Mouse (Mus musculus) fibroblast of lung, adult 2 months (primary cell): ENCODE measurements around the gene Senp3.
A peak's percentile ranks its signal among the peaks of the same experiment; 100 is the strongest.
"Not testable (repeated sequence)": the region's sequence is repeated elsewhere in the genome, so short reads cannot be mapped to it uniquely, and the experiment has no call there.

Source experiments
- DNase-seq: peaks from one replicate; pipeline ENCODE4 v3.0.0-alpha.2; 2011; ENCODE audit warnings: low read depth

Gene Senp3

GRCm38 (mm10) chr11:69681314-69682208 lies at the start of gene Senp3:
Gene Senp3 (minus strand): TSS chr11:69682084.
- peak; percentile 86 for DNase-seq

GRCm38 (mm10) chr11:69731408-69731807 lies 49.5 kb upstream of the Senp3 start:
- DNase-seq = not testable (repeated sequence)

- DNase-seq = no peak
Measured at GRCm38 (mm10) chr11:69729063-69729462, 47.2 kb upstream of the Senp3 start.

GRCm38 (mm10) chr11:69725951-69726350 lies 44.1 kb upstream of the Senp3 start:
- no peak for DNase-seq

- no peak for DNase-seq
Measured at GRCm38 (mm10) chr11:69723074-69723473, 41.2 kb upstream of the Senp3 start.

- no peak for DNase-seq
Measured at GRCm38 (mm10) chr11:69720852-69721251, 39.0 kb upstream of the Senp3 start.

GRCm38 (mm10) chr11:69719423-69719822 lies 37.5 kb upstream of the Senp3 start:
- no peak for DNase-seq

- no peak for DNase-seq
Measured at GRCm38 (mm10) chr11:69718661-69719060, 36.8 kb upstream of the Senp3 start.

GRCm38 (mm10) chr11:69716953-69717352 lies 35.1 kb upstream of the Senp3 start:
- no peak for DNase-seq

- no peak for DNase-seq
Measured at GRCm38 (mm10) chr11:69715929-69716328, 34.0 kb upstream of the Senp3 start.

GRCm38 (mm10) chr11:69715482-69715881 lies 33.6 kb upstream of the Senp3 start:
- no peak for DNase-seq

- no peak for DNase-seq
Measured at GRCm38 (mm10) chr11:69714636-69715329, 32.9 kb upstream of the Senp3 start.

- DNase-seq = no peak
Measured at GRCm38 (mm10) chr11:69712954-69713672, 31.2 kb upstream of the Senp3 start.

GRCm38 (mm10) chr11:69711082-69711481 lies 29.2 kb upstream of the Senp3 start:
- DNase-seq = no peak

- no peak for DNase-seq
Measured at GRCm38 (mm10) chr11:69710470-69710869, 28.6 kb upstream of the Senp3 start.

GRCm38 (mm10) chr11:69709554-69710446 lies 27.9 kb upstream of the Senp3 start:
- no peak for DNase-seq

GRCm38 (mm10) chr11:69708614-69709265 lies 26.9 kb upstream of the Senp3 start:
- DNase-seq = no peak

GRCm38 (mm10) chr11:69707873-69708381 lies 26.0 kb upstream of the Senp3 start:
- no peak for DNase-seq

GRCm38 (mm10) chr11:69707480-69707847 lies 25.6 kb upstream of the Senp3 start:
- DNase-seq = no peak

- DNase-seq = peak; percentile 96
Measured at GRCm38 (mm10) chr11:69706775-69707479, 25.0 kb upstream of the Senp3 start.
